Comparison of ENCODE assay signal across 7 mouse cellular contexts in the genomic region with DNA sequence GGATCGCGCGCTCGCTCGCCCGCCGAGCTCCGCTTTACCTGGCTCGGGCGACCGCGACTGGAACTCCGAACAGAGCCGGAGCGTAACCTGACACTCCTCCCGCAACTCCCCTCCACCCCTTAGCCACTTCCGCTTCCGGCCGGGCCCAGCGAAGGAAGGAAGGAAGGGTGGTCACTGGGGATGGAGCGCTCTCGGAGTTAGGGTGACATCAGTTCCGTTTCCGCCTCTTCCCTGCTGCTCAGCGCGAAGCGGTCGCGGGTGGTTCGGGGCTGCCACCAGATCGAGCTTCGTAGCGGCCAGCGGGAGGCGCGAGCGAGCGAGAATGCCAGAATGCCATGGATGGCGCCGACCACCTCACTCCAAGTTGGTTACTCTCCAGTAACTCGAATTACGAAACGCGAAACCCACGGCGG. TPM values are rescaled to one million over a fixed set of nuclear protein-coding genes. Genes with fewer than 3 reads are reported as not detected.
A peak's percentile ranks its signal among the peaks of the same experiment; 100 is the strongest.
DNase-seq lines count a peak whose midpoint lies in the region; ATAC-seq and TF ChIP-seq lines count a peak whose summit lies in the region.

A gene (minus strand): TSS at position 182 of the 413 bp plus-strand sequence.

- peak within 1 kb of the TSS; percentile 65 for H3K4me3 ChIP-seq in embryonic facial prominence, embryonic 12.5 days
- peak within 1 kb of the TSS; percentile 79 for H3K4me3 ChIP-seq in kidney, adult 2 months (ENCODE audit: insufficient read depth, low read depth, low read length)
- H3K4me3 ChIP-seq in limb, embryonic 12.5 days (replicated peaks), result peak within 1 kb of the TSS; percentile 79
- H3K4me3 ChIP-seq in midbrain, embryonic 15.5 days, result peak within 1 kb of the TSS; percentile 80
- peak within 1 kb of the TSS; percentile 77 for H3K4me3 ChIP-seq in spleen, adult 2 months (ENCODE audit: extremely low read depth, insufficient read depth, insufficient read length)

- peak; percentile 98 for ATAC-seq in embryonic facial prominence, embryonic 12.5 days (ENCODE audit: insufficient number of reproducible peaks, insufficient read depth, low FRiP score, low TSS enrichment)
- peak; percentile 97 for ATAC-seq in limb, embryonic 12.5 days (ENCODE audit: insufficient number of reproducible peaks, insufficient read depth, low FRiP score, low TSS enrichment, low read depth)
- ATAC-seq in midbrain, embryonic 15.5 days (replicated peaks), result peak; percentile 98

- peak within 1 kb of the TSS; percentile 85 for H3K27ac ChIP-seq in embryonic facial prominence, embryonic 12.5 days
- H3K27ac ChIP-seq in kidney, adult 2 months (ENCODE audit: insufficient read depth, low read depth, low read length), result peak within 1 kb of the TSS; percentile 86
- H3K27ac ChIP-seq in limb, embryonic 12.5 days, result peak within 1 kb of the TSS; percentile 91
- peak within 1 kb of the TSS; percentile 64 for H3K27ac ChIP-seq in midbrain, embryonic 15.5 days
- peak within 1 kb of the TSS; percentile 68 for H3K27ac ChIP-seq in spleen, adult 2 months (ENCODE audit: insufficient read depth, low read length)

- H3K36me3 ChIP-seq in embryonic facial prominence, embryonic 12.5 days, result peaks cover 29% of the 10 kb centered on the region
- H3K36me3 ChIP-seq in kidney, adult 2 months (ENCODE audit: control insufficient read depth, insufficient read depth, low read length), result peaks cover 5% of the 10 kb centered on the region; the same call in 1 of the 2 replicates
- H3K36me3 ChIP-seq in limb, embryonic 12.5 days, result peaks cover 32% of the 10 kb centered on the region
- peaks cover 20% of the 10 kb centered on the region for H3K36me3 ChIP-seq in midbrain, embryonic 15.5 days (replicated peaks)
- H3K36me3 ChIP-seq in spleen, adult 2 months (ENCODE audit: control insufficient read depth, insufficient read depth, low read length), result peaks cover 20% of the 10 kb centered on the region

- WGBS in embryonic facial prominence, embryonic 12.5 days, result under 1% methylated on average over 46 of the region's 46 CpGs
- WGBS in kidney, adult 2 months, result under 1% methylated on average over 46 of the region's 46 CpGs
- under 1% methylated on average over 46 of the region's 46 CpGs for WGBS in limb, embryonic 12.5 days
- WGBS in midbrain, embryonic 15.5 days, result under 1% methylated on average over 46 of the region's 46 CpGs
- WGBS in spleen, adult 2 months, result 1% methylated on average over 45 of the region's 46 CpGs

- TF ChIP-seq CTCF in kidney, adult 2 months (conservative IDR thresholded peaks at IDR 0.05; ENCODE audit: insufficient read depth, insufficient read length, low read depth, low read length), result peak; percentile 57
- TF ChIP-seq CTCF in spleen, adult 2 months (IDR thresholded peaks at IDR 0.05; ENCODE audit: extremely low read depth, insufficient read depth, insufficient read length, insufficient replicate concordance), result peak; percentile 25; the same call in 1 of the 2 replicates

- peaks cover 12% of the 10 kb centered on the region for H3K4me1 ChIP-seq in embryonic facial prominence, embryonic 12.5 days
- H3K4me1 ChIP-seq in kidney, adult 2 months (ENCODE audit: control insufficient read depth, insufficient read depth, low read length), result peaks cover 15% of the 10 kb centered on the region
- peaks cover 17% of the 10 kb centered on the region for H3K4me1 ChIP-seq in limb, embryonic 12.5 days (replicated peaks)
- peaks cover 19% of the 10 kb centered on the region for H3K4me1 ChIP-seq in midbrain, embryonic 15.5 days
- peaks cover 2% of the 10 kb centered on the region; the same call in 1 of the 2 replicates for H3K4me1 ChIP-seq in spleen, adult 2 months (ENCODE audit: control insufficient read depth, insufficient read depth, insufficient read length)

- peak; percentile 80 for TF ChIP-seq POLR2A in kidney, adult 2 months (IDR thresholded peaks at IDR 0.05; ENCODE audit: low read depth, low read length)
- TF ChIP-seq POLR2A in spleen, adult 2 months (IDR thresholded peaks at IDR 0.05; ENCODE audit: low read depth, low read length), result peak; percentile 84

- H3K4me2 ChIP-seq in embryonic facial prominence, embryonic 12.5 days (replicated peaks), result peak within 1 kb of the TSS; percentile 83
- H3K4me2 ChIP-seq in limb, embryonic 12.5 days, result peak within 1 kb of the TSS; percentile 82
- H3K4me2 ChIP-seq in midbrain, embryonic 15.5 days, result peak within 1 kb of the TSS; percentile 91

- H3K27me3 ChIP-seq in embryonic facial prominence, embryonic 12.5 days, result no peaks in the 10 kb centered on the region
- H3K27me3 ChIP-seq in kidney, adult 2 months (replicated peaks; ENCODE audit: control insufficient read depth, insufficient read depth, low read length), result no peaks in the 10 kb centered on the region
- no peaks in the 10 kb centered on the region for H3K27me3 ChIP-seq in limb, embryonic 12.5 days
- H3K27me3 ChIP-seq in midbrain, embryonic 15.5 days (replicated peaks), result 0 out of 2 replicates have a peak, but pooled peaks cover 3% of the 10 kb centered on the region
- no peaks in the 10 kb centered on the region for H3K27me3 ChIP-seq in spleen, adult 2 months (ENCODE audit: control insufficient read depth, insufficient read depth, low read length)

- peak; percentile 91 for DNase-seq in adrenal gland, postnatal 25 days
- DNase-seq in heart, adult 18-20 months, result peak; percentile 94 to 97
- DNase-seq in kidney, adult 2 months, result peak; percentile 97
- DNase-seq in spleen, adult 2 months (ENCODE audit: low read depth in 1 of 2, low spot score in 2 of 2), result peak; percentile 87 to 92

- H3K9ac ChIP-seq in embryonic facial prominence, embryonic 12.5 days, result peak within 1 kb of the TSS; percentile 73
- peak within 1 kb of the TSS; percentile 85 for H3K9ac ChIP-seq in limb, embryonic 12.5 days (replicated peaks)
- peak within 1 kb of the TSS; percentile 74 for H3K9ac ChIP-seq in midbrain, embryonic 15.5 days

- H3K9me3 ChIP-seq in embryonic facial prominence, embryonic 12.5 days, result no peaks in the 10 kb centered on the region
- no peaks in the 10 kb centered on the region for H3K9me3 ChIP-seq in limb, embryonic 12.5 days
- no peaks in the 10 kb centered on the region for H3K9me3 ChIP-seq in midbrain, embryonic 15.5 days

RNA-seq across cellular contexts. Expression of the gene that starts here (rescaled TPM):
- total RNA-seq in adrenal gland, postnatal 25 days (2021), result 84.9 and 101 TPM in 2 replicates
- 73.2 and 73.7 TPM in 2 replicates for polyA plus RNA-seq in embryonic facial prominence, embryonic 12.5 days (2016; fragmentation: Nextera tagmentation; extraction: Ambion mirVana)
- 10 to 100 TPM; 48.7 to 59.5 TPM for total RNA-seq in heart, adult 18-20 months (2021)
- polyA plus RNA-seq in kidney, adult 2 months (2012; rRNA removed), result 89.2 and 97.9 TPM in 2 replicates
- 72.4 and 77.0 TPM in 2 replicates for polyA plus RNA-seq in limb, embryonic 12.5 days (2016; fragmentation: Nextera tagmentation; extraction: Ambion mirVana)
- 59.0 and 59.8 TPM in 2 replicates for polyA plus RNA-seq in midbrain, embryonic 15.5 days (2015; fragmentation: Nextera tagmentation; extraction: Ambion mirVana)
- polyA plus RNA-seq in spleen, adult 2 months (2012; rRNA removed), result 59.6 and 82.0 TPM in 2 replicates

Comparison
In these comparisons a context has a peak if more than half of its experiments do, and no peak if none do; other contexts are left out.
1. Peak in every context shown above with its lines: DNase-seq, ATAC-seq, H3K4me3 ChIP-seq and H3K27ac ChIP-seq.